8 mouse cellular contexts compared by ENCODE assay signal in genomic region chr14:48664841-48665815, GRCm38 (mm10). TPM values are rescaled to one million over a fixed set of nuclear protein-coding genes. Genes with fewer than 3 reads are reported as not detected.
DNase-seq lines count a peak whose midpoint lies in the region; ATAC-seq and TF ChIP-seq lines count a peak whose summit lies in the region.

No protein-coding gene starts in this region.

- H3K4me3 ChIP-seq in E14TG2a.4 (replicated peaks; ENCODE audit: low read length), result peak overlapping the region; percentile 70
- H3K4me3 ChIP-seq in embryonic facial prominence, embryonic 15.5 days (replicated peaks), result peak overlapping the region; percentile 22
- H3K4me3 ChIP-seq in intestine, embryonic 16.5 days (ENCODE audit: low read length), result peak overlapping the region; percentile 3; the same call in 1 of the 2 replicates

- no peak overlapping the region for H3K9ac ChIP-seq in embryonic facial prominence, embryonic 15.5 days
- no peak overlapping the region for H3K9ac ChIP-seq in intestine, embryonic 16.5 days (ENCODE audit: low read depth, low read length)

- peaks cover 7% of the 10 kb centered on the region for H3K36me3 ChIP-seq in E14TG2a.4 (ENCODE audit: insufficient read depth, low read length)
- no peaks in the 10 kb centered on the region for H3K36me3 ChIP-seq in embryonic facial prominence, embryonic 15.5 days
- H3K36me3 ChIP-seq in intestine, embryonic 16.5 days (ENCODE audit: control insufficient read depth, insufficient read depth, low read length), result no peaks in the 10 kb centered on the region

- under 1% methylated on average over 50 of the region's 50 CpGs for WGBS in embryonic facial prominence, embryonic 15.5 days
- 1% methylated on average over 50 of the region's 50 CpGs for WGBS in intestine, embryonic 16.5 days

- no peaks in the 10 kb centered on the region for H3K9me3 ChIP-seq in E14TG2a.4 (ENCODE audit: low read length)
- H3K9me3 ChIP-seq in embryonic facial prominence, embryonic 15.5 days (replicated peaks), result no peaks in the 10 kb centered on the region
- H3K9me3 ChIP-seq in intestine, embryonic 16.5 days (ENCODE audit: control insufficient read depth, low read length), result no peaks in the 10 kb centered on the region

- H3K4me2 ChIP-seq in embryonic facial prominence, embryonic 15.5 days (replicated peaks), result peak overlapping the region; percentile 23
- no peak overlapping the region for H3K4me2 ChIP-seq in intestine, embryonic 16.5 days (ENCODE audit: low read depth, low read length)

- DNase-seq in adrenal gland, postnatal 10 days, result peak; percentile 26
- DNase-seq in adrenal gland, postnatal 4 days (ENCODE audit: low spot score in 2 of 2), result no peak
- DNase-seq in layer of hippocampus, adult 9-11 months, result no peak
- no peak for DNase-seq in spleen, adult 18-20 months
- DNase-seq in right cerebral cortex, postnatal 10 days (ENCODE audit: low spot score in 2 of 2), result no peak

- H3K27ac ChIP-seq in embryonic facial prominence, embryonic 15.5 days (replicated peaks), result no peak overlapping the region
- H3K27ac ChIP-seq in intestine, embryonic 16.5 days (ENCODE audit: low read length), result no peak overlapping the region

- no peak for TF ChIP-seq CTCF in E14TG2a.4 (conservative IDR thresholded peaks at IDR 0.05; ENCODE audit: low read length)

- H3K4me1 ChIP-seq in E14TG2a.4 (replicated peaks; ENCODE audit: low read depth, low read length), result peaks cover 92% of the 10 kb centered on the region
- peaks cover 26% of the 10 kb centered on the region; the same call in 1 of the 2 replicates for H3K4me1 ChIP-seq in embryonic facial prominence, embryonic 15.5 days
- H3K4me1 ChIP-seq in intestine, embryonic 16.5 days (ENCODE audit: control insufficient read depth, insufficient read depth, low read length), result no peaks in the 10 kb centered on the region

- H3K27me3 ChIP-seq in E14TG2a.4 (ENCODE audit: insufficient read depth, low read length), result peaks cover 74% of the 10 kb centered on the region
- peaks cover 91% of the 10 kb centered on the region for H3K27me3 ChIP-seq in embryonic facial prominence, embryonic 15.5 days
- H3K27me3 ChIP-seq in intestine, embryonic 16.5 days (replicated peaks; ENCODE audit: control insufficient read depth, insufficient read depth, low read length), result peaks cover 81% of the 10 kb centered on the region

- no peak for ATAC-seq in embryonic facial prominence, embryonic 15.5 days (ENCODE audit: insufficient number of reproducible peaks, low FRiP score, low TSS enrichment, low read depth)
- ATAC-seq in intestine, embryonic 16.5 days, result peak; percentile 32

RNA-seq across cellular contexts. Expression of gene Otx2, which starts 8.5 kb away (rescaled TPM):
- total RNA-seq in adrenal gland, postnatal 10 days (2021), result not detected
- total RNA-seq in adrenal gland, postnatal 4 days (2021), result not detected
- polyA plus RNA-seq in embryonic facial prominence, embryonic 15.5 days (2015; fragmentation: Nextera tagmentation; extraction: Ambion mirVana), result 7.4 and 9.7 TPM in 2 replicates
- not detected in 2 replicates for polyA plus RNA-seq in intestine, embryonic 16.5 days (2015; fragmentation: Nextera tagmentation; extraction: Ambion mirVana)

Comparison
In these comparisons a context has a peak if more than half of its experiments do, and no peak if none do; other contexts are left out.
1. H3K4me3 ChIP-seq: peak in every context shown above with its lines; median percentile 70 in E14TG2a.4; 22 in embryonic facial prominence, embryonic 15.5 days; 3 in intestine, embryonic 16.5 days.